Mouse (Mus musculus): ENCODE results near the gene Toporsl. TPM values are rescaled to one million over a fixed set of nuclear protein-coding genes. Genes with fewer than 3 reads are reported as not detected.

The Toporsl gene
- total RNA-seq (2021) = not detected
- long read RNA-seq, experiment 1 = 0 reads
- long read RNA-seq, experiment 2 = 0 reads

DNA sequence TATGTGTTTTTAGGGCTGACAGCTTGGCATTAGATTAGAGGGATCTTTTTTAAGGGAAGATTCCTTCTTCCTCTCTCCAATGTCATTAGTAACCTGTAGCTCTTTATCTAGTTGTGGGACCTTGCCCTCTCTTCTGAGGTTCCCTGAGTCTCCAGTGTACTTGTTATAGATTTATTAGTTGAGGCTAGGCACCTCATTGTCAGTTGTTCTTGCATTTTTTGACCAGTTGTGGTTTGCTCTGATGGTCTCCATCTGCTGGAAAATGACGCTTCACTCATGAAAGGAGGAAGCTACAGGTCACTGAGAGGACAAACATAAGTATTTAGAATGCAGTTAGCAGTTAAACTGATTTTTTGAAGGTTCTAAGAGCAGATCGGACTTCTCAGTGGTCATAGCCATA lies at the start of gene Toporsl:
TSS of gene Toporsl (plus strand) at position 348 of the 400 bp plus-strand sequence.
- intact Hi-C loops (cut with DNase I) = no loop called here
- no peak for DNase-seq

- intact Hi-C loops (cut with DNase I) = no loop called here
- DNase-seq = no peak
Observed at GRCm38 (mm10) chr4:52557672-52558071, 38.4 kb upstream of the Toporsl start.

- no peak for DNase-seq
- intact Hi-C loops (cut with DNase I) = no loop called here
Observed at GRCm38 (mm10) chr4:52558080-52558479, 38.0 kb upstream of the Toporsl start.

GRCm38 (mm10) chr4:52563859-52564258 lies 32.2 kb upstream of the Toporsl start:
- intact Hi-C loops (cut with DNase I) = no loop called here
- DNase-seq = no peak

DNA sequence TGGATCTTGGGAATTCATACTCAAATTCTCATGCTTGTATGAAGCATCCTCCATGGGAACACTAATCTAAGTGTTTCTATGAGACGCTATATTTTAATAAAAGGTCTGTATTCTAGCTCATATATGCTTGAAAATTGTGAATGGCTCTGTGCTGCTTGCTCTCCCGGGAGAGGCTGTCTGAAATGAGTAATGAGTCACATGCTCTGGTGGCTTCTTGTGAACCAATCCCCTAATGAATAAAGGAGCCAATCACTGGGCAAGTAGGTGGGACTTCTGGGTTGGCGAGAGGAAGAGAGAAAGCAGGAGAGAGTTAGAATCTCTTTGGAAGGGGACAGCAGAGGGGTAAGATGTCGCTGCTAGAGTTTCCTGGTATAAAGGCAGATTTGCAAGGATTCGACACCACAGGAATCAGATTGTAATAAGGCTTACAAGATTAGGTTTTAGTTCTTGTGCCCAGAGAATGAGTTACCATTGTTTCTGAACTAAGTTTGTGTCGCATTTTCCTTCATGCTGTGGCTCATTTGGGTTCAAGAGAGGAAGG lies 9.8 kb upstream of the Toporsl start:
- DNase-seq = no peak
- intact Hi-C loops (cut with DNase I) = no loop called here

GRCm38 (mm10) chr4:52593821-52594356 lies 2.2 kb upstream of the Toporsl start:
- intact Hi-C loops (cut with DNase I) = no loop called here
- no peak for DNase-seq

- no peak for DNase-seq
- intact Hi-C loops (cut with DNase I) = no loop called here
Observed at GRCm38 (mm10) chr4:52594632-52595031, 1.4 kb upstream of the Toporsl start.

GRCm38 (mm10) chr4:52598180-52598881 lies 2.3 kb downstream of the Toporsl start:
- no peak for DNase-seq
- intact Hi-C loops (cut with DNase I) = no loop called here

DNA sequence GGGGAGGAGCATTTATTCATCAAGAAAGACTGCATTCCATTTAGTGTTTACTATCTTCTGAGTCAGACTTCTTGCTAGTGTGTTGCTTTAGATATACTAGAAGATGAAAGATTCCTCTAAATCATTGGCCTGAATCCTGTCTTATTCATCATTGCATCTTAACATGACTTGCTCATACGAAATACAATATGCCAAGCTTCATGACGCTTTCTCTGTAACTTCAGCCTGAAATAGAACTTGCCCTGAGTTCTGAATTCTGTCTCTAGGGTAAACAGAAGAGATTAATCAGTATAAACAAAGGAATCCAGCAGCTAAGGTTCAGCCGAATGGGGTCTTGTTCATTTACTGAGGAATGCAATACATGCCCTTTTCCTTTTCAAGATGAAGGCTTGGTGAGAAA lies 10.8 kb downstream of the Toporsl start:
- intact Hi-C loops (cut with DNase I) = no loop called here
- no peak for DNase-seq

DNA sequence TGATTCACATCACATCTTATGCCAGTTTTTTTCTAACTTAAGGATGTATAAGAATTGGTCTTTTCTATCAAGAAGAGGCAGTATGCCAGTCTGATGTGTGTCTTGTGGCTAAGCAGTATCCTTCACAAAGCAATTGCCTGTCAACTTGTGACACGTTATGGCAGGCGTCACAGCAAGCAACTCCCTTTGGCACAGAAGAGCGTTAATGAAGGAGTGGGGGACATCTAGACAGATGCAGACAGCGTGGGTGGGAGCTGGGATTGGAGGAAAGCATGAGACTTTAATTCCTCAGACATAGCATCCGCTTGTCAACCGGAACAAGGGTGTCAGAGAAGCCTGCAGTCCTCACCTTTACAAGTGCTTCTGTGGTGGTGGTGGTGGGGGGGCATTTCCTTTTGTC lies 38.9 kb downstream of the Toporsl start:
- DNase-seq = no peak
- intact Hi-C loops (cut with DNase I) = no loop called here

DNA sequence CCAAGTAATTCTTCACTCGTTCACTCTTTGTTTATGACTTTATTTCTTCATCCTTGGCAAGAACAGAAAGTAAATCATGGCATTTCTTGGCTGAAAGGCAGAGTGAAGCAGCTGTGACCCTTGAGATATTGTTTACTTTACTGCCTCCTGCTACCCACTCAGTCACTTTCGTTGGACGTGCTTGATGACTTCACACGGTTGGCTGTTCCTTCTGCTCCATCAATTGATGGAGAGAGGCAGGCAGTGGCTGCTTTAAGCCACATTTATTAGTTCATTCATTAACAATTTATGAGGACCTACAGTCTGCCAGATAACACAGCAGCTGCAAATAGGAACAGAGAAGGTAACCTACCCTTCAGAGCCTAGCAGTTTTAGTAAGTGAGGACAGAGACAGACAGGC lies 51.7 kb downstream of the Toporsl start:
- no peak for DNase-seq
- intact Hi-C loops (cut with DNase I) = no loop called here

- DNase-seq = no peak
- intact Hi-C loops (cut with DNase I) = no loop called here
Observed at GRCm38 (mm10) chr4:52659701-52660100, 63.6 kb downstream of the Toporsl start.

GRCm38 (mm10) chr4:52660701-52661117 lies 64.6 kb downstream of the Toporsl start:
- DNase-seq = no peak
- intact Hi-C loops (cut with DNase I) = no loop called here

DNA sequence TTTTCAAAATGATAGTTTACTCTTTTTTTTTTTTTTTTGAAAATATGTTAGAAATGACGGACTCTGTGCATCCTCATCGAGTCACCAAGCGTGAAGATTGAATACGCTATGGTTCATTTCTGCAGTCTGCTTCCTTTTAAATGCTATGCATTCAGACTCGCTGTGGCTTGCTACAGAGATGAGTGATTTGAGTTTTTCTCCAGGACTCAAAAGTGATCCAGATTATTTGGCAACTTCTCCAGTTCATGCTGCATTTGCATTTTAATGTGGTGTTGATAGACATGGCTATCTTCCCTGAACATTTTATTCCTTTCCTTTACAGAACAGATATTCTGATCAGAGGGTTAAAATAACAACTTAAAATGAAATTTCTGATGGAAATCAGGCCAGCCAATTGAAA lies 65.2 kb downstream of the Toporsl start:
- intact Hi-C loops (cut with DNase I) = no loop called here
- no peak for DNase-seq

Other genes starting within 250 kb of the Toporsl start
- gene Smc2, start 157.0 kb upstream of the Toporsl start, total RNA-seq (2021) = 1 to 10 TPM; 1.2 to 1.9 TPM
- gene Vma21-ps, start 99.0 kb upstream of the Toporsl start, total RNA-seq (2021) = not detected
- gene Olfr275, start 218.3 kb downstream of the Toporsl start, total RNA-seq (2021) = not detected